Mouse (Mus musculus) myocyte (in vitro differentiated cells): ENCODE results near the gene Nt5c3b. TPM values are rescaled to one million over a fixed set of nuclear protein-coding genes. Genes with fewer than 3 reads are reported as not detected.
A peak's percentile ranks its signal among the peaks of the same experiment; 100 is the strongest.

ENCODE experiments used
- H3K27me3 ChIP-seq: one replicate; pipeline ENCODE4 v1.6.1; 2011; ENCODE audit not compliant: control insufficient read depth, insufficient read depth, insufficient read length
- H3K36me3 ChIP-seq: one replicate; pipeline ENCODE4 v1.6.1; 2011; ENCODE audit not compliant: control insufficient read depth, insufficient read depth
- H3K4me2 ChIP-seq: one replicate; pipeline ENCODE4 v1.6.1; 2011; ENCODE audit warnings: low read depth, control low read depth
- H3K4me3 ChIP-seq: one replicate; pipeline ENCODE4 v1.5.1; 2011; ENCODE audit warnings: mild to moderate bottlenecking, control low read depth, moderate library complexity
- H3K79me2 ChIP-seq: one replicate; pipeline ENCODE4 v1.6.1; 2011; ENCODE audit not compliant: control insufficient read depth, insufficient read depth
- H3ac ChIP-seq: one replicate; pipeline ENCODE4 v1.6.1; 2011; ENCODE audit not compliant: control insufficient read depth, insufficient read length
- CEBPB ChIP-seq: IDR thresholded peaks from 2 replicates; pipeline ENCODE4 v1.6.1; 2011; ENCODE audit warnings: mild to moderate bottlenecking, moderate library complexity; ENCODE audit not compliant: poor library complexity, insufficient read depth, severe bottlenecking
- E2F4 ChIP-seq: IDR thresholded peaks from one replicate; pipeline ENCODE4 v1.6.1; 2011; ENCODE audit warnings: mild to moderate bottlenecking, control low read depth, moderate library complexity; ENCODE audit not compliant: insufficient read depth
- MAX ChIP-seq: IDR thresholded peaks from one replicate; pipeline ENCODE4 v1.6.1; 2011; ENCODE audit warnings: low read depth, mild to moderate bottlenecking, control low read depth
- MYOD1 ChIP-seq, 3 experiments: IDR thresholded peaks; one replicate each; pipeline ENCODE4 v1.6.1; 2011; ENCODE audit warnings: control low read depth in 2 of 3, low read depth in 2 of 3, mild to moderate bottlenecking in 2 of 3, moderate library complexity in 1 of 3; ENCODE audit not compliant: insufficient read length in 2 of 3, control insufficient read depth in 1 of 3
- MYOG ChIP-seq, 3 experiments: IDR thresholded peaks; one replicate each; pipeline ENCODE4 v1.6.1; 2011; ENCODE audit warnings: control low read depth in 2 of 3, low read depth in 2 of 3, mild to moderate bottlenecking in 2 of 3; ENCODE audit not compliant: insufficient read length in 2 of 3, control insufficient read depth in 1 of 3, insufficient read depth in 1 of 3
- POLR2A ChIP-seq: IDR thresholded peaks from one replicate; pipeline ENCODE4 v1.6.1; 2011; ENCODE audit warnings: low read depth, mild to moderate bottlenecking, control low read depth, moderate library complexity; ENCODE audit not compliant: insufficient read length
- POLR2AphosphoS2 ChIP-seq: IDR thresholded peaks from one replicate; pipeline ENCODE4 v1.6.1; 2011; ENCODE audit warnings: low read depth, control low read depth; ENCODE audit not compliant: insufficient read length
- REST ChIP-seq: IDR thresholded peaks from one replicate; pipeline ENCODE4 v1.6.1; 2011; ENCODE audit warnings: mild to moderate bottlenecking, control low read depth, moderate library complexity; ENCODE audit not compliant: insufficient read depth, insufficient read length
- SRF ChIP-seq: IDR thresholded peaks from one replicate; pipeline ENCODE4 v1.6.1; 2011; ENCODE audit warnings: low read depth; ENCODE audit not compliant: control insufficient read depth, insufficient read length
- TCF12 ChIP-seq: IDR thresholded peaks from one replicate; pipeline ENCODE4 v1.6.1; 2011; ENCODE audit warnings: mild to moderate bottlenecking, control low read depth; ENCODE audit not compliant: poor library complexity, insufficient read depth, severe bottlenecking
- TCF3 ChIP-seq: IDR thresholded peaks from one replicate; pipeline ENCODE4 v1.6.1; 2011; ENCODE audit warnings: low read depth, control low read depth; ENCODE audit not compliant: insufficient read length
- USF1 ChIP-seq: IDR thresholded peaks from one replicate; pipeline ENCODE4 v1.6.1; 2011; ENCODE audit warnings: low read depth, mild to moderate bottlenecking, control low read depth, moderate library complexity
- polyA plus RNA-seq: library from polyadenylated mRNA; unstranded; fragments of >200 nt; fragmentation: generic; extraction: Trizol; gene quantifications from one replicate; pipeline ENCODE4 v1.2.1, GENCODE M21; 2012; ENCODE audit warnings: missing spikeins

Gene Nt5c3b
- polyA plus RNA-seq, 1 experiment = 47.6 TPM

DNA sequence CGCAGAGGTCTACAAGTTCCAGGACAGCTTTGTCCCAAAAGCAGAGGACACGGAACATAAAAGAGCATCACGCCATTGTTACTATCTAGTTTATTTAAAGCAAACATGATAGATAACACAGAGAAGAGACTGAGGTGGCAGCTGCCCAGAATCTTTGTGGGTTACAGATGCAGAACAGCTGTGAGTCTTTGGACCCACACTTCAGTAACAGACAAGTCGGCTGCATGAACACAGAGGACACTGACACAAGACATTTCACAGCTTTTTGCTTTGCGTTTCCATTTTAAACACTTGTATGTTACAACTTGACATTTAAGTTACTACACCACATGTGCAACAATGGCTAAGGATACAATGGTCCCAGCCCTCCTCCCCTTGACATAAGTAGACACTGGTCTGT, 34.7 kb upstream of the Nt5c3b start:
- TF ChIP-seq USF1 = no peak
- TF ChIP-seq SRF = no peak
- TF ChIP-seq POLR2AphosphoS2 = no peak
- TF ChIP-seq MAX = no peak
- no peak for TF ChIP-seq MYOG (IDR thresholded peaks at IDR 0.05; ENCODE audit: control insufficient read depth in 1 of 3, insufficient read depth in 1 of 3, insufficient read length in 2 of 3, low read depth in 2 of 3)
- TF ChIP-seq POLR2A = no peak
- no peak for TF ChIP-seq CEBPB
- TF ChIP-seq E2F4 = no peak
- no peak for TF ChIP-seq TCF12
- no peak for TF ChIP-seq TCF3
- no peak for TF ChIP-seq MYOD1 (IDR thresholded peaks at IDR 0.05; ENCODE audit: control insufficient read depth in 1 of 3, insufficient read length in 2 of 3, low read depth in 2 of 3)
- no peak for TF ChIP-seq REST
- Histone ChIP-seq H3K79me2 (peaks cover 9% of the 10 kb centered on the region), H3K27me3 (no peaks in the 10 kb centered on the region), H3K4me3 (no peak overlapping the region), H3K36me3 (peaks cover 42% of the 10 kb centered on the region), H3K4me2 (no peak overlapping the region), H3ac (no peak overlapping the region)

DNA sequence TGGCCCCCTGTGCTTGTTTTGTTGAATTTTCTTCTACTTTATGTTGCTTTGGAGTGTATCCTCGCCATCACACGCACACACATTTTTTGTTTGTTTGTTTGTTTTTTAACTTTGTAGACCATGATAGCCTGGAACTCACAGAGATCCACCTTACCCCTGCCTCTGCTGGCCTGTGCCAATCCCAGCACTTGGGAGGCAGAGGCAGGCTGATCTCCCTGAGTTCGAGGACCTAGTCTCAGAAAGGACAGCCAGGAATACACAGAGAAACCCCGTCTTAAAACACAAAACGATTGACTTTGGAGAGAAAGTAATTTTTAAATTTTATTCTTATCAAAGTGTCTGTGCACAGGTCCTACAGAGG, 31.3 kb upstream of the Nt5c3b start:
- Histone ChIP-seq H3K27me3 (no peaks in the 10 kb centered on the region), H3K4me2 (peak overlapping the region; percentile 58), H3ac (peak overlapping the region; percentile 51), H3K36me3 (peaks cover 12% of the 10 kb centered on the region), H3K79me2 (peaks cover 43% of the 10 kb centered on the region), H3K4me3 (peak overlapping the region; percentile 76)
- TF ChIP-seq POLR2AphosphoS2 (no peak), TCF12 (no peak), USF1 (no peak), MYOG (IDR thresholded peaks at IDR 0.05; ENCODE audit: control insufficient read depth in 1 of 3, insufficient read depth in 1 of 3, insufficient read length in 2 of 3, low read depth in 2 of 3) (no peak), MYOD1 (IDR thresholded peaks at IDR 0.05; ENCODE audit: control insufficient read depth in 1 of 3, insufficient read length in 2 of 3, low read depth in 2 of 3) (no peak), POLR2A (no peak), CEBPB (no peak), E2F4 (no peak), MAX (no peak), TCF3 (no peak), SRF (no peak), REST (no peak)

DNA sequence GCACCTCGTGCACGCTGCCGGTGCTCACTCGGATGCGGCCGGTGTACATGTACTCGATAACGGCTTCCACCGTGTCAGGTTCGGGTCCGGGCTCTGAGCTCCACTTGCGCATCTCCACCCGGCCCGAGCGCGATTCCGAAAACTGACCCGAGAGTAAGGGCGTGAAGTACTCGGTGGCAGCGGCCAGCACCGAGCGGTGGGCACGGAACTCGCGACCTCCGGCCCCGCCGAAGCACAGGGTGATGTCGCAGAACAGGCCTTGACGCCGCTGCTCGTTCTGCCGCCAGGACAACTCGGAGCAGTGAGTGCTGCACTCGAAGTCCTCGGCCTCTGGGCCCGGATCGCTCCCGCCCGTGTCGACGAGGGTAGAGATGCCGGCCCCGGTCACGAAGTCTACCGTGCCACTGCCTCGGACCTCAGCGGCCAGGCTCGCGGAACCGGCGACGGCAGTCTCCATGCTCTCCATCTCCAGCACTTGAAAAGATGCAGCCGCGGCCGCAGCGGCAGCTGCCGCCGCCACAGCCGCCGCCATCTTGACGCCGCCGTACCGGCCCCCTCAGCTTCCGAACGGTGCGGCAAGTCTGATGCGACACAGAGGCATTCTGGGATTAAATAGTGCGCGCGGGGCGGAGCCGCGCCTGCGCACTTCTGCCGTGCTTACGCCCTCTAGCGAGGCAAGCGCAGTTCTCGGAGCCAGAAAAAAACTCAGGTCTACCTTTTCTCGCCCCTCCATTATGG, 30.8 kb upstream of the Nt5c3b start, which contains the start of gene Klhl11:
Gene Klhl11, minus strand, starts transcription at position 545 of the 738 bp plus-strand sequence.
- Histone ChIP-seq H3K79me2 (peaks cover 49% of the 10 kb centered on the region), H3K4me2 (peak within 1 kb of the TSS; percentile 91), H3K27me3 (no peaks in the 10 kb centered on the region), H3K36me3 (peaks cover 9% of the 10 kb centered on the region), H3K4me3 (peak within 1 kb of the TSS; percentile 76), H3ac (peak within 1 kb of the TSS; percentile 51)
- TF ChIP-seq MYOG (IDR thresholded peaks at IDR 0.05; ENCODE audit: control insufficient read depth in 1 of 3, insufficient read depth in 1 of 3, insufficient read length in 2 of 3, low read depth in 2 of 3) = peak in 1 of 3 experiments; percentile 26
- TF ChIP-seq POLR2AphosphoS2 = peak; percentile 89
- no peak for TF ChIP-seq CEBPB
- no peak for TF ChIP-seq MAX
- TF ChIP-seq POLR2A = peak; percentile 94
- no peak for TF ChIP-seq SRF
- no peak for TF ChIP-seq USF1
- TF ChIP-seq E2F4 = peak; percentile 76
- TF ChIP-seq TCF12 = no peak
- peak in 1 of 3 experiments; percentile 11 for TF ChIP-seq MYOD1 (IDR thresholded peaks at IDR 0.05; ENCODE audit: control insufficient read depth in 1 of 3, insufficient read length in 2 of 3, low read depth in 2 of 3)
- no peak for TF ChIP-seq TCF3
- TF ChIP-seq REST = no peak

DNA sequence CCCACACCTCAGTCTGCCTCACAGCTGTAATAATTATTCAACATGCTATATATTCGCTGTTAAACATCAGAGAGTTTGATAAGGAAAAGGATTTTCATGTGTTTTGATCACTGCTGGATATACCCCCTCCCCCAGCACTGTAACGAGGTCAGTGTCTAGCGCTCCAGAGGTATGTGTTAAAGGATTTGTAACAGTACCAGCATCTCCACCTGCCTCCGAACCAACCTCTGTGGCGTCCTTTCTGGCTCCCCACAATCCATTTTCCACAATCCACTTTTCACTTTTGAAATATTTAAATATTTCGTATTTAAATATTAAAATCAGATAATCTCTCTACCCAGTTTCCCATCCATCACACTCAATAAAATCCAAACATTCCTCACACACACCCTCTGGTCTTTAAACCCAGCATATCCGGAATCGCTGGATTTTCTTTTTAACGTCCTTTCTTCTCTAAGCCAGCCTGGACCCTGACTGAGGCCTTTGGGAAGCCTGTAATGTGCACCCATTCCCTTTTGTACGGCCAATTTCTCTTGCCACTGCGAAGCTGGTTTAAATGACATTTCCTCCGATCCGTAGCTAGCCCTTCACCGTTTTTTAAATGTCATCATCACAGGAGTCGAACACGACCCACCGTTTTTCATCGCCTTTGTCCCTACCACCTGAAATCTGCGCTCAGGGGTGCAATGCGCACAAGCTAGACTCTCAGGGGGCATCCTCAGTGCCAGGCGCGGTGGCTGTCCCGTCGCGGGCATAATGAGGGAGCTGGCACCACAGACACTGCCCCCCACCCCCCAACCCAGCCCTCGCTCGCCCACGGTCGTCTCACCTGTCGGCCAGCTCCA, 30.0 kb upstream of the Nt5c3b start:
- Histone ChIP-seq H3K4me3 (peak overlapping the region; percentile 76), H3K4me2 (peak overlapping the region; percentile 91), H3K36me3 (peaks cover 9% of the 10 kb centered on the region), H3ac (peak overlapping the region; percentile 51), H3K27me3 (no peaks in the 10 kb centered on the region), H3K79me2 (peaks cover 53% of the 10 kb centered on the region)
- TF ChIP-seq MYOG (IDR thresholded peaks at IDR 0.05; ENCODE audit: control insufficient read depth in 1 of 3, insufficient read depth in 1 of 3, insufficient read length in 2 of 3, low read depth in 2 of 3) = no peak
- TF ChIP-seq MYOD1 (IDR thresholded peaks at IDR 0.05; ENCODE audit: control insufficient read depth in 1 of 3, insufficient read length in 2 of 3, low read depth in 2 of 3) = peak in 1 of 3 experiments; percentile 19
- TF ChIP-seq SRF = no peak
- TF ChIP-seq CEBPB = no peak
- TF ChIP-seq POLR2A = no peak
- TF ChIP-seq MAX = no peak
- TF ChIP-seq E2F4 = no peak
